Mouse (Mus musculus) thymus, adult 2 months (tissue): ENCODE results near the gene Psap.
A peak's percentile ranks its signal among the peaks of the same experiment; 100 is the strongest.

Source experiments
- CTCF ChIP-seq: fragments of 200-500 bp; IDR thresholded peaks from 2 replicates; pipeline ENCODE4 v1.5.1; 2012; ENCODE audit warnings: mild to moderate bottlenecking, control low read depth, low read length, moderate library complexity, borderline replicate concordance; ENCODE audit not compliant: control insufficient read depth, poor library complexity, insufficient read depth; ENCODE audit errors: extremely low read depth
- POLR2A ChIP-seq: fragments of 200-500 bp; IDR thresholded peaks from 2 replicates; pipeline ENCODE4 v1.6.1; 2012; ENCODE audit warnings: mild to moderate bottlenecking, low read length, control low read depth, moderate library complexity; ENCODE audit not compliant: control insufficient read depth, poor library complexity, insufficient read depth; ENCODE audit errors: extremely low read depth

- TF ChIP-seq CTCF (peak; percentile 75; the same call in 1 of the 2 replicates), POLR2A (peak; percentile 83)
These were observed 69.4 kb downstream of the Psap start, which contains the start of gene Vsir for GRCm38 (mm10) chr10:60346701-60347405.
